ENCODE assay signal across 8 mouse cellular contexts in the genomic region with DNA sequence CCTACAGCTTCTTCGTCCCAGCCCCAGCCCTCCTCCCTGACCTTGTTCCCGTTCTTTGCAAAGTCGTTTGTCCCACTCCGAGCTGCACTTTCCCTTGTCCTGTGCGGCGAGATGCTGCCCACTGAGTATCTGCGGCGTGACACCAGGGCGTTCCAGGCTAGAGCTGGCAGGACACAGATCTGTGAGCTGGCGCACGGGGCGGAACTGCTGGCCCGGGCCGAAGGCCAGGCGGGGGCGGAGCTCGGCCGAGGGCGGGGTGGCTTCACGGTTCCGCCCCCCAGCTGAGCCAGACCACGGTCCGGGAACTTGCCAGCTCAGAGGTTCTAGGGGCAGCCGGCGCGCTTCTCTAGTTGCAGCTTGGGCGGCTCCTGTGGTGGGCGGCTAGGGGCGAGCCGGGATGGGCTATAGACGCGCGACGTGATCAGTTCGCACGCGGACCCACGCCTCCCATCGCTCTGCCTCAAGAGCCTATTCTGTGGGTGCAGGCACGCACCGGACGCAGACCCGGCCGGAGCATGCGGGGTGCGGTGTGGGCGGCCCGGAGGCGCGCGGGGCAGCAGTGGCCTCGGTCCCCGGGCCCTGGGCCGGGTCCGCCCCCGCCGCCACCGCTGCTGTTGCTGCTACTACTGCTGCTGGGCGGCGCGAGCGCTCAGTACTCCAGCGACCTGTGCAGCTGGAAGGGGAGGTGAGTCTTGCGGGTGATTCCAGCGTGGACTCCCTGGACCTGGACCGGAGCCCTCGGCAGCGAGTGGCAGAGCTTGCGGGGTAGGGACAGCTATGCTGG. TPM values are rescaled to one million over a fixed set of nuclear protein-coding genes. Genes with fewer than 3 reads are reported as not detected.
DNase-seq lines count a peak whose midpoint lies in the region; ATAC-seq and TF ChIP-seq lines count a peak whose summit lies in the region.

No protein-coding gene starts in this region.

- no peaks in the 10 kb centered on the region for H3K36me3 ChIP-seq in hindbrain, embryonic 10.5 days
- H3K36me3 ChIP-seq in lung, postnatal 0 days (ENCODE audit: insufficient read depth, low read length): no peaks in the 10 kb centered on the region

- H3K27me3 ChIP-seq in hindbrain, embryonic 10.5 days (ENCODE audit: insufficient read depth, poor library complexity, severe bottlenecking): peaks cover 56% of the 10 kb centered on the region
- H3K27me3 ChIP-seq in lung, postnatal 0 days (replicated peaks; ENCODE audit: insufficient read depth, low read length): no peaks in the 10 kb centered on the region

- no peaks in the 10 kb centered on the region for H3K9me3 ChIP-seq in hindbrain, embryonic 10.5 days
- no peaks in the 10 kb centered on the region for H3K9me3 ChIP-seq in lung, postnatal 0 days (ENCODE audit: low read length)

- under 1% methylated on average over 69 of the region's 69 CpGs for WGBS in hindbrain, embryonic 10.5 days
- WGBS in lung, postnatal 0 days: 2% methylated on average over 63 of the region's 69 CpGs

- TF ChIP-seq EP300 in lung, postnatal 0 days (IDR thresholded peaks at IDR 0.05): no peak

- peak overlapping the region; percentile 74 for H3K4me3 ChIP-seq in hindbrain, embryonic 10.5 days
- H3K4me3 ChIP-seq in lung, postnatal 0 days (ENCODE audit: low read depth, low read length): peak overlapping the region; percentile 73

- peak overlapping the region; percentile 99 for H3K4me2 ChIP-seq in lung, postnatal 0 days (replicated peaks; ENCODE audit: low read depth, low read length)

- TF ChIP-seq CTCF in lung, postnatal 0 days (IDR thresholded peaks at IDR 0.05): peak; percentile 8; the same call in 1 of the 2 replicates

- H3K4me1 ChIP-seq in hindbrain, embryonic 10.5 days (replicated peaks): peaks cover 25% of the 10 kb centered on the region
- peaks cover 16% of the 10 kb centered on the region for H3K4me1 ChIP-seq in lung, postnatal 0 days (ENCODE audit: insufficient read depth, low read depth, low read length)

- peak overlapping the region; percentile 53 for H3K9ac ChIP-seq in lung, postnatal 0 days (replicated peaks; ENCODE audit: low read depth)

- peak overlapping the region; percentile 78 for H3K27ac ChIP-seq in hindbrain, embryonic 10.5 days
- H3K27ac ChIP-seq in lung, postnatal 0 days (ENCODE audit: low read length): peak overlapping the region; percentile 81

- peak; percentile 95 for ATAC-seq in lung, postnatal 0 days

- peak; percentile 96 for DNase-seq in Muller cell, postnatal 12 days (ENCODE audit: inconsistent ontology term)
- DNase-seq in cerebellum, adult 9-11 months: peak; percentile 77
- peak; percentile 17 to 77 for DNase-seq in frontal cortex, adult 2 months (ENCODE audit: extremely low spot score in 1 of 2, low spot score in 1 of 2)
- peak; percentile 82 for DNase-seq in hindbrain, embryonic 10.5 days (ENCODE audit: low spot score)
- peak; percentile 80 to 89 for DNase-seq in layer of hippocampus, postnatal 10 days (ENCODE audit: low spot score in 2 of 2)
- DNase-seq in lung, postnatal 0 days (ENCODE audit: low spot score): peak; percentile 96
- peak; percentile 85 for DNase-seq in ovary, postnatal 10 days (ENCODE audit: low spot score)
- peak; percentile 43 to 45 for DNase-seq in thymus, postnatal 36 days

RNA-seq across cellular contexts. Expression of a gene that starts 1.0 kb away (rescaled TPM):
- polyA plus RNA-seq in frontal cortex, adult 2 months (2012; rRNA removed): 8.7 and 9.8 TPM in 2 replicates
- 22.1 and 33.2 TPM in 2 replicates for polyA plus RNA-seq in hindbrain, embryonic 10.5 days (2016; fragmentation: Nextera tagmentation; extraction: Ambion mirVana)
- total RNA-seq in layer of hippocampus, postnatal 10 days (2021): 10 to 100 TPM; 13.1 to 14.3 TPM
- polyA plus RNA-seq in lung, postnatal 0 days (2015; fragmentation: Nextera tagmentation; extraction: Ambion mirVana): 22.3 and 23.6 TPM in 2 replicates

RNA-seq across cellular contexts. Expression of a gene that starts 29.4 kb away (rescaled TPM):
- polyA plus RNA-seq in frontal cortex, adult 2 months (2012; rRNA removed): 7.2 and 7.7 TPM in 2 replicates
- 7.3 and 7.6 TPM in 2 replicates for polyA plus RNA-seq in hindbrain, embryonic 10.5 days (2016; fragmentation: Nextera tagmentation; extraction: Ambion mirVana)
- 1 to 10 TPM; 7.6 to 8.6 TPM for total RNA-seq in layer of hippocampus, postnatal 10 days (2021)
- 3.4 and 4.3 TPM in 2 replicates for polyA plus RNA-seq in lung, postnatal 0 days (2015; fragmentation: Nextera tagmentation; extraction: Ambion mirVana)

Comparison
In these comparisons a context has a peak if more than half of its experiments do, and no peak if none do; other contexts are left out.
1. Peak in every context shown above with its lines: DNase-seq, ATAC-seq, H3K4me3 ChIP-seq and H3K27ac ChIP-seq.
2. DNase-seq: peak in every context shown above with its lines; median percentile 96 in Muller cell, postnatal 12 days; 96 in lung, postnatal 0 days; 85 in ovary, postnatal 10 days; 84 in layer of hippocampus, postnatal 10 days; 82 in hindbrain, embryonic 10.5 days; 77 in cerebellum, adult 9-11 months; 47 in frontal cortex, adult 2 months; 44 in thymus, postnatal 36 days.